Mouse (Mus musculus) liver, postnatal 0 days (tissue): Measurements from ENCODE around the gene Nufip1. TPM values are rescaled to one million over a fixed set of nuclear protein-coding genes. Genes with fewer than 3 reads are reported as not detected.

ENCODE experiments used
- ATAC-seq: fragments of 200-750 bp; cut with Nextera tagmentation; 2 replicates; pipeline ENCODE4 v1.8.0; 2017; ENCODE audit warnings: mild to moderate bottlenecking, moderate library complexity
- DNase-seq: peaks from one replicate; pipeline ENCODE4 v3.0.0-alpha.2; 2016
- H3K27ac ChIP-seq: fragments of 300-500 bp; sonication (generic); 2 replicates; pipeline ENCODE4 v1.5.1; 2014; ENCODE audit warnings: antibody characterized with exemption, moderate library complexity, mild to moderate bottlenecking, low read depth
- H3K27me3 ChIP-seq: fragments of 300-500 bp; sonication (generic); 2 replicates; pipeline ENCODE4 v1.6.1; 2014; ENCODE audit warnings: low read length, control low read depth, mixed read lengths; ENCODE audit not compliant: insufficient read depth
- H3K36me3 ChIP-seq: fragments of 300-500 bp; sonication (generic); replicated peaks from 2 replicates; pipeline ENCODE4 v1.6.1; 2014; ENCODE audit warnings: mild to moderate bottlenecking, control low read depth, low read length, moderate library complexity, mixed read lengths; ENCODE audit not compliant: insufficient read depth
- H3K4me1 ChIP-seq: fragments of 300-500 bp; sonication (generic); 2 replicates; pipeline ENCODE4 v1.6.1; 2014; ENCODE audit warnings: antibody characterized with exemption, mild to moderate bottlenecking, control low read depth; ENCODE audit not compliant: insufficient read depth
- H3K4me2 ChIP-seq: fragments of 300-500 bp; sonication (generic); 2 replicates; pipeline ENCODE4 v1.6.1; 2014; ENCODE audit warnings: low read depth, mild to moderate bottlenecking, low read length, moderate library complexity, mixed read lengths
- H3K4me3 ChIP-seq: fragments of 300-500 bp; sonication (generic); 2 replicates; pipeline ENCODE4 v1.5.1; 2014; ENCODE audit warnings: low read depth, low read length
- H3K9ac ChIP-seq: fragments of 300-500 bp; sonication (generic); replicated peaks from 2 replicates; pipeline ENCODE4 v1.6.1; 2014; ENCODE audit warnings: mild to moderate bottlenecking, moderate library complexity
- H3K9me3 ChIP-seq: fragments of 300-500 bp; sonication (generic); 2 replicates; pipeline ENCODE4 v1.6.1; 2016; ENCODE audit warnings: mild to moderate bottlenecking, control low read depth, low read length, mixed read lengths
- CTCF ChIP-seq: sonication (generic); IDR thresholded peaks from 2 replicates; pipeline ENCODE4 v1.5.1; 2016; ENCODE audit warnings: antibody characterized with exemption, low read depth
- EP300 ChIP-seq: IDR thresholded peaks from 2 replicates; pipeline ENCODE4 v1.6.1; 2016; ENCODE audit warnings: antibody characterized with exemption, low read depth, mild to moderate bottlenecking
- WGBS: fragments of 180-500 bp; shearing (Covaris S2); extraction: QIAGEN DNeasy Blood & Tissue Kit; methylation state at CpG from one replicate; pipeline ENCODE4 v1.1.7; 2014; ENCODE audit not compliant: insufficient replicate concordance; 5-methylcytosine and 5-hydroxymethylcytosine counted together
- polyA plus RNA-seq: library from polyadenylated mRNA; unstranded; fragments of >200 nt; fragmentation: Nextera tagmentation; extraction: Ambion mirVana; gene quantifications from 2 replicates; pipeline ENCODE4 v1.2.1, GENCODE M21; 2015

The Nufip1 gene
- polyA plus RNA-seq, 1 experiment from 2014 or later = 4.7 TPM

DNA sequence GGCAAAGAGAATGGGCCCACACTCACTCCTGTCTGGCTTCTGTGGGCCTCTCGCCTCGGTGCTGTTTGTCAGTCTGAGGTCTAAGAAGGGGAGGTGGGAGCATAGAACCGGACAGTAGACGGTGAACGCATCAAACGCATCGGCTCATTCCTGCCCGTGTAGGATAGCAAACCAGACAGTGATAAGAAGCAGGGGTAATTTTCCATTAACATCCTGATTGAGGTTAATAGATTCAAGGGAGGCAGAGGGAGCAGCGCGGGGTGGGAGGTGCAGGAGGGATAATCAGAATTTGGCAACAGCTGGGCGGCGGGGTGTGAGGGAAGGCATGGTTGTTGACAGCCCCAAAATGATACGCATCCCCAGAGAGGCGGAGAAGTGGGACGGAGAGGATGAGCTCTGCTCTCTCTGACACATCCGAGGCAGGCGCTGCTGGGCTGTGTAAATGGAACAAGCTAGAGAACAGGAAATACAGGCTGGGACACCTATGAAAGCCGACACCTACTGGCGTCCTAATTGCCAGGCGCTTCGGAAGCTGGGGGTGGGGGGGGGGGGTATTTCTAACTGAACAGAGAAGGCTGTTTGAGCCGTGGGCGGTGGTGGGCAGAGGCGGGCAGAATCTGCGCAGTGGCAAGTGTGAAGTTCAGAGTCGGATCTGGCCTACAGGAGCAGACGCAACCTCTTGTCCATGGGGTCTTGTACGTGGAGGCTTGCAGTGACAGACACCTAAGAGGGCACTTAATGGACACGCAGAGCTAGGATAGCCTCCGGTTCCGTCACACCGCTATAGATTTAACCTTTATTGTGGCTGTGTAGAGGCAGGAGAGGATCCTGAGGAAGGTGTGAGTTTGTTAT lies 54.4 kb downstream of the Nufip1 start:
- ATAC-seq = no peak

GRCm38 (mm10) chr14:76169876-76170466 lies 59.3 kb downstream of the Nufip1 start:
- WGBS = 76% methylated on average over 11 of the region's 11 CpGs
- no peak overlapping the region for H3K4me2 ChIP-seq
- H3K27me3 ChIP-seq = peaks cover 7% of the 10 kb centered on the region
- ATAC-seq (no peak), DNase-seq (no peak)
- no peaks in the 10 kb centered on the region for H3K36me3 ChIP-seq
- H3K9ac ChIP-seq = no peak overlapping the region
- H3K4me3 ChIP-seq = no peak overlapping the region
- H3K9me3 ChIP-seq = no peaks in the 10 kb centered on the region
- no peak for TF ChIP-seq EP300
- no peak overlapping the region for H3K27ac ChIP-seq
- no peaks in the 10 kb centered on the region for H3K4me1 ChIP-seq

More for the DNA sequence above, 54.4 kb downstream of the Nufip1 start:
- no peak overlapping the region for H3K9ac ChIP-seq
- no peaks in the 10 kb centered on the region for H3K9me3 ChIP-seq
- no peak overlapping the region for H3K27ac ChIP-seq
- H3K27me3 ChIP-seq = peaks cover 8% of the 10 kb centered on the region
- no peak for TF ChIP-seq CTCF
- TF ChIP-seq EP300 = no peak
- WGBS = 22% methylated on average over 31 of the region's 32 CpGs
- H3K4me1 ChIP-seq = no peaks in the 10 kb centered on the region
- H3K4me3 ChIP-seq = no peak overlapping the region
- peak overlapping the region; percentile 18; the same call in 1 of the 2 replicates for H3K4me2 ChIP-seq
- DNase-seq = no peak
- no peaks in the 10 kb centered on the region for H3K36me3 ChIP-seq

GRCm38 (mm10) chr14:76171285-76171684 lies 60.6 kb downstream of the Nufip1 start:
- no peak overlapping the region for H3K4me3 ChIP-seq
- DNase-seq = no peak
- 64% methylated on average over 8 of the region's 8 CpGs for WGBS
- no peak overlapping the region for H3K27ac ChIP-seq
- no peaks in the 10 kb centered on the region for H3K27me3 ChIP-seq
- no peaks in the 10 kb centered on the region for H3K36me3 ChIP-seq
- H3K9ac ChIP-seq = no peak overlapping the region
- no peaks in the 10 kb centered on the region for H3K4me1 ChIP-seq
- H3K9me3 ChIP-seq = no peaks in the 10 kb centered on the region
- TF ChIP-seq CTCF = no peak
- TF ChIP-seq EP300 = no peak
- H3K4me2 ChIP-seq = no peak overlapping the region
- ATAC-seq = no peak

GRCm38 (mm10) chr14:76174328-76174727 lies 63.6 kb downstream of the Nufip1 start:
- WGBS = 68% methylated on average over 7 of the region's 7 CpGs
- no peak overlapping the region for H3K4me2 ChIP-seq
- no peaks in the 10 kb centered on the region for H3K36me3 ChIP-seq

GRCm38 (mm10) chr14:76175808-76176207 lies 65.1 kb downstream of the Nufip1 start:
- no peak for ATAC-seq
- Histone ChIP-seq H3K4me2 (no peak overlapping the region), H3K9ac (no peak overlapping the region), H3K36me3 (no peaks in the 10 kb centered on the region), H3K9me3 (no peaks in the 10 kb centered on the region), H3K27ac (no peak overlapping the region), H3K4me1 (no peaks in the 10 kb centered on the region), H3K4me3 (no peak overlapping the region), H3K27me3 (no peaks in the 10 kb centered on the region)
- no peak for DNase-seq
- 59% methylated on average over 5 of the region's 5 CpGs for WGBS
- TF ChIP-seq CTCF (no peak), EP300 (no peak)

More at GRCm38 (mm10) chr14:76174328-76174727, 63.6 kb downstream of the Nufip1 start:
- DNase-seq (no peak), ATAC-seq (no peak)
- no peaks in the 10 kb centered on the region for H3K9me3 ChIP-seq
- no peak overlapping the region for H3K27ac ChIP-seq
- no peak overlapping the region for H3K4me3 ChIP-seq
- no peaks in the 10 kb centered on the region for H3K4me1 ChIP-seq
- no peak for TF ChIP-seq EP300
- no peak for TF ChIP-seq CTCF
- H3K9ac ChIP-seq = no peak overlapping the region
- no peaks in the 10 kb centered on the region for H3K27me3 ChIP-seq

GRCm38 (mm10) chr14:76177230-76177629 lies 66.5 kb downstream of the Nufip1 start:
- H3K9me3 ChIP-seq = no peaks in the 10 kb centered on the region
- no peak overlapping the region for H3K9ac ChIP-seq
- no peaks in the 10 kb centered on the region for H3K36me3 ChIP-seq
- H3K27me3 ChIP-seq = no peaks in the 10 kb centered on the region
- DNase-seq (no peak), ATAC-seq (no peak)
- 88% methylated on average over 9 of the region's 9 CpGs for WGBS
- H3K4me1 ChIP-seq = no peaks in the 10 kb centered on the region
- TF ChIP-seq CTCF (no peak), EP300 (no peak)
- no peak overlapping the region for H3K4me3 ChIP-seq
- no peak overlapping the region for H3K4me2 ChIP-seq
- H3K27ac ChIP-seq = no peak overlapping the region
